In the genomic region with DNA sequence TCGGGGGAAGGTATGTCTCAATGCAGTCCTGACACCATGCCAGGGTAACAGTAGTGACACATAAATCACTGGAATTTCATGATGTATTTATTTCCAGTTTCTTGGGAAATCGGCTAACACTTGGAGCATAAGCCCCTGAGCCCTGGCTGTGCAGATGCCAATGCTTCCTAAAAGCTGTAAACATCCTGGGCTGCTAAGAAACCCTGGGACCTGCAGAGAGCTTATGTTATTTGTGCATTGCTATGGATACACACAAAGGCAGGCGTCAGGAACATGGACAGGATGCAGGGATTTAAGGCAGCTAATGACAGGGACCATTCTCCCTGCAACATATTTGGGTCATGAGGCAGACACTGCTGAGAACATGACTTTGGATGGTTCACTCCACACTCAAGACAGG, we compare ENCODE assay signal across 13 mouse cellular contexts. TPM values are rescaled to one million over a fixed set of nuclear protein-coding genes. Genes with fewer than 3 reads are reported as not detected.
"Had no signal": no experiment of that assay in that cellular context is flagged by ENCODE, and none has a peak within 500 bp of the region (broad histone marks: within the 10 kb centered on the region; RNA-seq: fewer than 3 reads in every experiment).

No protein-coding gene starts in this region.

RNA-seq across cellular contexts. Expression of a gene that starts 9.0 kb away (rescaled TPM):
- polyA plus RNA-seq: testis, adult 2 months had no signal

RNA-seq across cellular contexts. Expression of a gene that starts 23.1 kb away (rescaled TPM):
- polyA plus RNA-seq: neural tube, embryonic 12.5 days; neural tube, embryonic 13.5 days; neural tube, embryonic 14.5 days; neural tube, embryonic 15.5 days; small intestine, adult 2 months; spleen, adult 2 months; stomach, embryonic 14.5 days; stomach, embryonic 15.5 days; stomach, embryonic 16.5 days; testis, adult 2 months; thymus, adult 2 months; thymus, postnatal 0 days; urinary bladder, adult 2 months had no signal

RNA-seq across cellular contexts. Expression of a gene that starts 23.9 kb away (rescaled TPM):
- polyA plus RNA-seq: neural tube, embryonic 12.5 days; neural tube, embryonic 13.5 days; neural tube, embryonic 14.5 days; neural tube, embryonic 15.5 days; small intestine, adult 2 months; spleen, adult 2 months; stomach, embryonic 14.5 days; stomach, embryonic 15.5 days; testis, adult 2 months; thymus, adult 2 months; thymus, postnatal 0 days; urinary bladder, adult 2 months had no signal

RNA-seq across cellular contexts. Expression of a gene that starts 60.0 kb away (rescaled TPM):
- polyA plus RNA-seq: neural tube, embryonic 13.5 days; neural tube, embryonic 15.5 days; thymus, postnatal 0 days had no signal
